26 mouse cellular contexts compared by ENCODE assay signal in genomic region chr12:119839119-119839518, GRCm38 (mm10).
DNase-seq lines count a peak whose midpoint lies in the region; ATAC-seq and TF ChIP-seq lines count a peak whose summit lies in the region.
"Had no signal": no experiment of that assay in that cellular context is flagged by ENCODE, and none has a peak within 500 bp of the region (broad histone marks: within the 10 kb centered on the region; RNA-seq: fewer than 3 reads in every experiment).

No protein-coding gene starts in this region.

- ATAC-seq in hindbrain, postnatal 0 days = no peak
- ATAC-seq in hindbrain, embryonic 14.5 days (ENCODE audit: low FRiP score) = no peak
- ATAC-seq: inflammation-experienced regulatory T-cells, adult 6 months; liver, embryonic 12.5 days had no signal

- H3K36me3 ChIP-seq in hindbrain, postnatal 0 days (ENCODE audit: insufficient read depth, low read length) = no peaks in the 10 kb centered on the region
- no peaks in the 10 kb centered on the region for H3K36me3 ChIP-seq in hindbrain, embryonic 14.5 days (replicated peaks; ENCODE audit: control insufficient read depth, insufficient read depth)
- H3K36me3 ChIP-seq: embryonic facial prominence, embryonic 13.5 days; hindbrain, embryonic 12.5 days; limb, embryonic 13.5 days; liver, embryonic 12.5 days; midbrain, embryonic 10.5 days; neural tube, embryonic 15.5 days; stomach, embryonic 15.5 days had no signal

- H3K4me1 ChIP-seq in hindbrain, postnatal 0 days (ENCODE audit: insufficient read depth, low read length) = no peaks in the 10 kb centered on the region
- no peaks in the 10 kb centered on the region for H3K4me1 ChIP-seq in hindbrain, embryonic 14.5 days (replicated peaks; ENCODE audit: control insufficient read depth, insufficient read depth, low read length)
- H3K4me1 ChIP-seq: embryonic facial prominence, embryonic 13.5 days; hindbrain, embryonic 12.5 days; limb, embryonic 13.5 days; liver, embryonic 12.5 days; midbrain, embryonic 10.5 days; neural tube, embryonic 15.5 days; stomach, embryonic 15.5 days had no signal

- TF ChIP-seq CTCF in hindbrain, postnatal 0 days (IDR thresholded peaks at IDR 0.05; ENCODE audit: low read depth) = no peak

- H3K4me2 ChIP-seq in hindbrain, postnatal 0 days (ENCODE audit: low read depth, low read length) = no peak overlapping the region
- H3K4me2 ChIP-seq in hindbrain, embryonic 14.5 days (replicated peaks) = no peak overlapping the region
- H3K4me2 ChIP-seq: embryonic facial prominence, embryonic 13.5 days; hindbrain, embryonic 12.5 days; limb, embryonic 13.5 days; liver, embryonic 12.5 days; neural tube, embryonic 15.5 days; stomach, embryonic 15.5 days had no signal

- no peak overlapping the region for H3K9ac ChIP-seq in hindbrain, postnatal 0 days (replicated peaks; ENCODE audit: low read length)
- H3K9ac ChIP-seq in hindbrain, embryonic 14.5 days = no peak overlapping the region
- H3K9ac ChIP-seq: embryonic facial prominence, embryonic 13.5 days; hindbrain, embryonic 12.5 days; limb, embryonic 13.5 days; liver, embryonic 12.5 days; neural tube, embryonic 15.5 days; stomach, embryonic 15.5 days had no signal

- H3K9me3 ChIP-seq in hindbrain, postnatal 0 days (ENCODE audit: low read length) = no peaks in the 10 kb centered on the region
- H3K9me3 ChIP-seq in hindbrain, embryonic 14.5 days (ENCODE audit: control insufficient read depth, low read length) = no peaks in the 10 kb centered on the region
- H3K9me3 ChIP-seq: embryonic facial prominence, embryonic 13.5 days; hindbrain, embryonic 12.5 days; limb, embryonic 13.5 days; liver, embryonic 12.5 days; midbrain, embryonic 10.5 days; neural tube, embryonic 15.5 days; stomach, embryonic 15.5 days had no signal

- H3K27me3 ChIP-seq in hindbrain, postnatal 0 days (ENCODE audit: insufficient read depth, low read length) = no peaks in the 10 kb centered on the region
- no peaks in the 10 kb centered on the region for H3K27me3 ChIP-seq in hindbrain, embryonic 14.5 days (ENCODE audit: control insufficient read depth, insufficient read depth, low read length)
- H3K27me3 ChIP-seq: embryonic facial prominence, embryonic 13.5 days; hindbrain, embryonic 12.5 days; limb, embryonic 13.5 days; liver, embryonic 12.5 days; neural tube, embryonic 15.5 days; stomach, embryonic 15.5 days had no signal

- H3K4me3 ChIP-seq in hindbrain, postnatal 0 days (ENCODE audit: low read length) = no peak overlapping the region
- no peak overlapping the region for H3K4me3 ChIP-seq in hindbrain, embryonic 14.5 days (replicated peaks; ENCODE audit: low read length)
- H3K4me3 ChIP-seq: embryonic facial prominence, embryonic 13.5 days; erythroblast, embryonic 14.5 days; hindbrain, embryonic 12.5 days; limb, embryonic 13.5 days; liver, embryonic 12.5 days; midbrain, embryonic 10.5 days; neural tube, embryonic 15.5 days; stomach, embryonic 15.5 days had no signal

- peak; percentile 12 to 13 for DNase-seq in cerebellum, postnatal 14 days
- no peak for DNase-seq in cerebellum, adult 18-20 months
- peak; percentile 31 for DNase-seq in hindbrain, postnatal 0 days (ENCODE audit: low spot score)
- DNase-seq in hindbrain, embryonic 14.5 days (ENCODE audit: low spot score) = no peak
- DNase-seq in right cerebral cortex, postnatal 14 days = peak; percentile 9
- DNase-seq in right cerebral cortex, adult 18-20 months = no peak
- DNase-seq in gastrocnemius, adult 18-20 months (ENCODE audit: low spot score) = no peak
- DNase-seq: adrenal gland, postnatal 14 days; cerebellum, adult 11 months; cerebellum, postnatal 25 days; embryo, embryonic 11 days; kidney, adult 18-20 months; lung, adult 18-20 months; lung, postnatal 10 days; thymus, adult 18-20 months; thymus, postnatal 36 days had no signal

- no peak overlapping the region for H3K27ac ChIP-seq in hindbrain, postnatal 0 days
- H3K27ac ChIP-seq in hindbrain, embryonic 14.5 days = no peak overlapping the region
- H3K27ac ChIP-seq: embryonic facial prominence, embryonic 13.5 days; hindbrain, embryonic 12.5 days; kidney, postnatal 0 days; limb, embryonic 13.5 days; liver, embryonic 12.5 days; midbrain, embryonic 10.5 days; neural tube, embryonic 15.5 days; stomach, embryonic 15.5 days had no signal

Comparison
In these comparisons a context has a peak if more than half of its experiments do, and no peak if none do; other contexts are left out.
1. DNase-seq: peak in cerebellum, postnatal 14 days (2 of 2), hindbrain, postnatal 0 days (single experiment) and right cerebral cortex, postnatal 14 days (single experiment); none in cerebellum, adult 18-20 months (0 of 2), hindbrain, embryonic 14.5 days (single experiment), right cerebral cortex, adult 18-20 months (single experiment) and gastrocnemius, adult 18-20 months (single experiment).